Mouse (Mus musculus) mature B cell (primary cell): ENCODE results near the gene Trpc4ap.
"Not testable (repeated sequence)": the region's sequence is repeated elsewhere in the genome, so short reads cannot be mapped to it uniquely, and the experiment has no call there.

ENCODE experiments used
- in situ Hi-C: fragments of 300-500 bp; cut with MboI; formaldehyde crosslinking; loops from 2 replicates; pipeline ENCODE4 v1.14.3; 2019

Trpc4ap gene

DNA sequence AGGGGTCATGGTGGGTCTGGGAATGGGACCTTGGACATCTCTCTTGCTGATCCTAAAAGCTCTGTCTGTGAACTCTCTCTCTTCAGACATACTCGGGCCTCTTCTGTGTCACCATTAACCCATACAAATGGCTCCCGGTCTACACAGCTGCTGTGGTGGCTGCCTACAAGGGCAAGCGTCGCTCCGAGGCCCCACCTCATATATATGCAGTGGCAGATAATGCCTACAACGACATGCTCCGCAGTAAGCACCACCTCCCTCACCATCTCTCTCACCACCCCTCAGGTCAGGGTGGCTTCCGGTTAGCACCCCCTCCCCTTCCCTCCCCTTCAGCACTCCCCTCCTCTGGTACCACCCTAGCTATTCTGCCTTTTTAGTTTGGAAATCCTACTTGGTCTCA lies 78.2 kb downstream of the Trpc4ap start:
- in situ Hi-C loops = loop anchor here (10.0 kb wide), 1 partner anchor 99 kb away; the partner anchor contains the start of genes Acss2 and Ggt7

DNA sequence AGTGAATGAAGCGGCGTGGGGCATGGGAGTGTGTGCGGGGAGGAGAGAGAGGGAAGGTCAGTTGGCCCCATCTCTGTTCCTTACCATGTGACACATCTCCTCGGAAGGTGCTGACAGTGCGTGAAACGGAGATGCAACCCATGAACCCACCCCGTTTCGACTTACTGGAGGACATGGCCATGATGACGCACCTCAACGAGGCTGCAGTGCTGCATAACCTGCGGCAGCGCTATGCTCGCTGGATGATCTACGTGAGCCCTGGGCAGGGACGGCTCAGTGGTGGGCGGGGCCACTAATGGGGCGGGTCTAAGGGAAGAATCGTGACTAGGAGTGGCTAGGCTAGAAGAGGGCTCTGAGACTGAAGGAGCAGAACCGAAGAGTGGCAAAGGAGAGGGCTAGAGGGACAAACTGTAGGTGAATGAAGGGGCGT lies 78.8 kb downstream of the Trpc4ap start:
- in situ Hi-C loops = loop anchor here (10.0 kb wide), 1 partner anchor 99 kb away; the partner anchor contains the start of genes Acss2 and Ggt7

DNA sequence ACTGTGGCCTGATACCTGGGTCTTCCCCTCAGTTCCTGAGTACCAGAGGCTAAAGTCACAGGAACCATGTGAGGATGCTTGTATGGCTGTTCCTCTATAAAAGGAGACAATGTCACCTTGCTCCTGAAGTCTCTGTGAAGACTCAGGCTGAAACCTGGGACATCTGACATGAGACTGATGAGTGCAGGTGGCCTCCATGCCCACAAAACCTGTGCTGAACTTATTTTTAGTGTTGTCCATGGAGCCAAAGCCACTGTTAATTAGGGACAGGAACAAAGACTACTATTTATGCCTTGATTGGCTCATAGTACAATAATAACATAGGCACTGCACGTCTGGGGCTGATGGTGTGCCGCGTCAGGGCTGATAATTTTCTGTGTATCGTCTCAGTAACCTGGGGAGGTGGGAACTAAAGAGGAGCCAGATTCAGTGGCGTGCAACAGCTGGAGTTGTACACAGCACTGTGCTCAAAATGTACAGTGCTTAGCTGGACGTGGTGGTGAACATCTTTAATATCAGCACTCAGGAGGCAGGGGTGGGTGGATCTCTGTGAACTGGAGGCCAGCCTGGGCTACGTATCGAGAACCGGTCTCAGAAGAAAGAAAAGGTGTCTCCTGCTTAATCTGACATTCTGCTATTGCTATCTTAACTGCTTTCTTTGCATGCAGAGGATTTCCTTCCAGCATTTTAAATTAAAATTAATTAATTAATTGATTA lies 80.2 kb downstream of the Trpc4ap start:
- in situ Hi-C loops = loop anchor here (10.0 kb wide), 1 partner anchor 97 kb away; the partner anchor contains the start of genes Acss2 and Ggt7

DNA sequence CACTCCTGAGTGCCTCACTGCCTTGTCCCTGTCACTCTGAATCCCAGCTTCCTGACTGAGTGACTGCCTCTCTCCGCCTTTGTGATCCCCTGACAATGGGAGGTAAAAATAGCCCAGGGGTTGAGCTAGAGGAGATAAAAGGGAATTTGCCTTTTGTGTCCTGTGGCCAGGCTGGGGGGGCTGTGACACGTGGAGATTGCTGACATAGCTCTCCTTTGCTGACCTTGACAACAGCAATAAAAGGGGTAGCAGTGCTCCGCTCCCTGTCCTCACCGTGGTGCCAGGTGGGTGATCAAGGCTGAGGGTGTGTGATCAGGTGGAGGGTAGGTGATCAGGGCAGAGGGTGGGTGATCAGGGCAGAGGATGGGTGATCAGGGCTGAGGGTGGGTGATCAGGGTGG lies 81.2 kb downstream of the Trpc4ap start, which contains the start of gene Myh7b:
TSS of gene Myh7b (plus strand) at position 235 of the 400 bp plus-strand sequence.
- in situ Hi-C loops = loop anchor here (10.0 kb wide), 1 partner anchor 96 kb away; the partner anchor contains the start of genes Acss2 and Ggt7

DNA sequence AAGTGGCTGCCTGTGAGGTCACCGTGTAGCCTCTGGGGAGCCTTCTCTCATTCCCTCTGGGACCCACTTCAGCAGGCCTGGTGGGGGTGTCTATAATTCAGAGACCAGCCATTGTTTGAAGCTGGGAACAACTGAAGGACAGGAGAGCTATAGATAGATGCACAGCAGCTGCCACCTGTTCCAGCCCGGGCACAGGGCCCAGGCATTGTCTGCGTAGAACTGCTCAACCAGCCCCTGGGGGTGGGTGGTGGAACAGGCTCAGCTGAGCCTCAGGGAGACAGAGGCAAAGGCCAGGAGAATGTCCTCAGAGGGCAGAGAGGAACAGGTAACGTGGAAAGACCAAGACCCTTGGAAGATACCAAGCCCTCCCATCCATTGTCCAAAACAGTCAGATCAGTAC lies 85.8 kb downstream of the Trpc4ap start:
- in situ Hi-C loops = no loop called here

DNA sequence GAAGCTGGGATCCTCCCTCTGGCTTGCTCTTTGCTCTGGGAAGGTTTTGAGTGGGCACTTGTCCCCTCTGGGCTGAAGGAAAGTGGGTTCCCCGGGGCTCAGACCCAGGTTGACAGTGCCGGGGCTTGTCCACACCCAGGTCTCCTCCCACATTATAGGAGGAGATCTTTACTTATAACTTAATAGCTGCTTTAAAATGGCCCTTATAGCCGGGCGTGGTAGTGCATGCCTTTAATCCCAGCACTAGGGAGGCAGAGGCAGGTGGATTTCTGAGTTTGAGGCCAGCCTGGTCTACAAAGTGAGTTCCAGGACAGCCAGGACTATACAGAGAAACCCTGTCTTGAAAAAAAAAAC lies 87.0 kb downstream of the Trpc4ap start:
- in situ Hi-C loops = not testable (repeated sequence)

DNA sequence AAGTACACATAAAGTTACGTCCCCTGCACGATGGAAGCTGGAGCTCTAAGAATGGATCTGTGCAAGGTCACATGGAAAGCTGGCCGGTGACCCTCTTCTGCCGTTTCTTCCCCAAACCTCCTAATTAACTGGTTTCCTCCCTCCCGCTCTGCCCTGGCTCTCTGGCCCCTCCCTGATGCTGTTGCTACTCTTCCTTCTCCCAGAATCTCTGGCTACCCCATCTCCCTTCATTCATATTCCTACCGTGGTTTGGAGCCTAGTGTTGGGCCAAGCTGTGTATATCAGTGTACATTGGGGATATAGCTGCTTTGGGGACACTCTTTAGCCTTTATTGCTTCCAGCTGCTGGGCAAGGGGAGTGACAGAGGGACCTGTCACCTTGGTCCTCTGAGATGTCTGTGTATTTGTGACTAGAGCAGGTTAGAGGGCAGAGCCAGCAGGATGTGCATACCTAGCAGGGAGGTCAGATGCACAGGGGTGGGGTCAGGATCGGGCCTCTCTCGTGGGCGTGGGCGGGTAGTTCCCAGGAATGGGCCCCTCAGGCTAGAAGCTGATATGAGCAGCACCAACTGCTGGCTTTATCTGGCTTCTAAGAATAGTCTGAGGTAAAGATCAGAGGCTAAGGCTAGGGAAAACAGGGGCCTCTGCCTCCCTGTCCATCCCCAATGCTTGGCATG lies 87.5 kb downstream of the Trpc4ap start:
- in situ Hi-C loops = no loop called here

DNA sequence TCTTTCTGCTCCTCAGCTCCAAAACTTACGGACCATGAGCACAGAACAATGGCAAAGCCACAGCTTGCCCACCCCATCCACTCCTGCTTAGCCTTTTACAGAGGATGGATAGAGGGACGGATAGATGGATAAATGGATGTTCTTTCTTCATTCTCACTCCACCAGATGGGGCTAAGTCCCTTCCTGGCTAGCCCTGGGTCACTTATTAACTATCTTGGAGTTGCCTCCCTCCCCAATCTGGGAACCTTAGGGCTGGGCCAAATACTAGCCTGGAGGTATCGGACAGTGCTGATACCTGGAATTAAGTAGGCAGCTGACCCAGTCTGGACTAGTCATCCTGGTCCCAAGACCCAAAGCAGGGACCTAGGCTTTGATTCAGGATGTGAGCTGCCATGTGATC lies 88.5 kb downstream of the Trpc4ap start:
- in situ Hi-C loops = no loop called here

DNA sequence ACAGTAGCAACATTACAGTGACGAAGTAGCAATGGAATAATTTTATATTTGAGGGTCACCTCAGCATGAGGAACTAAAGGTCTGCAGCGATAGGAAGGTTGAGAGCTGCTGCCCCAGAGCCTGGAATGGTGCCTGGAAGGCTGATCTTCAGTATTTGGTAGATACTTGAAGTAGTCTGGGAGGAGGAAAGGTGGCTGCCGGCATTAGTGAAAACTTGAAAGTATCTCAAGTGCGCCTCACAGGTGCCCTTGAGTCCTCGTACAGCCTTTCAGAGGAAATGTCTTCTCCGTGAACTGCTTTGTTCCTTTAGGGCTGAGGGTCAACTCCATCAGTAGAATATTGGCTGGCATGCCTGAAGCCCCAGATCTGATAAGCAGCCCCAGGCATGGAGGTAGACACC lies 96.7 kb downstream of the Trpc4ap start:
- in situ Hi-C loops = no loop called here

DNA sequence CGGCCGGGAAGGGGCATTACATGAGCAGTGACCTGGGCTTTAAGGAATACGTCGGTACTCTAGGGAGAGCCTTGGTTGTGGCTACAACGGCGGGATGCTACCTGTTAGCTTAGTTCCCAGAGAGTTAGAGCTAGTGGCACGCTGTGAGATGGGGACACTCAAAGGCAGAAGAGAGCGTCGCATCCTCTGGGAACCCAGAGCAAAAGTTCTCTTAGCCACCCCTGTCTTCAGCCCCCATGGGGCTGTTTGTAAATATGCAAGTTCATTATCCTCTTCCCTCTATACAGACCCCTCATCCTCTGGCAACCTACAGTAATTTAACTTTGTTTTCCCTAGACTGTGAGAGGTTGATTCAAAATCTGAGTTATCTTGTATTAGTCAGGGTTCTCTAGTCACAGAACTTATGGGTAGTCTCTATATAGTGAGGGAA lies 99.3 kb downstream of the Trpc4ap start:
- in situ Hi-C loops = no loop called here

DNA sequence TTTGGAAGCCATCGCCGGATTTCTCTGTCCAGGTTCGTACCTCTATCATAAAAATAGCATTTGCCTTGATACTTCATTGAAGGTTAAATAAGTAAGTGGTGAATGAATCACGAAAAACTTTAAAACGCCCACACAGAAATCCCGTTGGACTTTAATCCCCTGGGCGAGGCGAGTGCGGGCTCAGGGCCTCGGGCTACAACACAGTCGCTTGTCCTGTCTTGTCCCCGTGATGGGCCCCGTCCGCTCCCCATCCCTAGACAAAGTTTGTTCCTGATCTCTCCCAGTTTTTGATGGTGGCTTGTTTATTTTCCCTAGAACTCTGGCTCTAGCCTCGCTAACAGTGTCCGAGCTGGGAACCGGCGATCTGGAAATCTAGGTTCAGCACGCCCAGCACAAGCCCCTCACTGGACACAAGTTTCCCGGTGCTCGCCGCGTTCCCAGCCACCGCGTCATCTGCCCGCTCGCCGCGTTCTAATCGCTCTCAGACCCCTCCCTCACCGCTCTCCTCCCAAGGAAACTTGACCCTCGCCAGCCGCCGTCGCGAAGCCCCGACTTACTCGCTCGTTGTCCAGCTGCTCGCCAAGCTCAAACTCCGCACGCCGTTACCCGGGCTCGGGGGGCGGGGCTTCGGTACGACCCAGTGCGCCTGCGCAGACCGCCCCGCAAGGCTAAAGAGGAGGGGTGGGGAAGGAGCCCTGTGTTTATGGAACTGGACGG lies 99.9 kb downstream of the Trpc4ap start, which contains the start of gene Gss:
TSS of gene Gss (minus strand) at position 674 of the 717 bp plus-strand sequence.
- in situ Hi-C loops = no loop called here

DNA sequence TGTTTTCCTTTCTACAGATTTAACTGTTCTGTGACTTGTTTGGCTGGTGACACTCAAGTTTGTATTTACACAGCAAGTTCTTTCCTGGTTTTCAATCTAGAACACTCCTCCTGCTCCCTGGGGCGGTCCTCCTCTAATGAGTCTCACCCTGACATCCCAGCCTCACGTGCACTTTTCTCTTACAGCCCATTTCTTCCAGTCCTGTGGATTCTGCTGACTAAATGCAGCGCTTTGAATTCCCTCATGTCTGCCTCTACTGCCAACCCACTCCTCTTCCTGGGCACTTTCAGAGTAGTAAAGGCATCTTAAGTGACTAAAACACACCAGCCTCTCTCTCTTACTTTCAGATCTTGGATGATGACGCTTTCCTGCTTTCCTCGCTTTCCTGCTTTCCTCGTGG lies 100.5 kb downstream of the Trpc4ap start:
- in situ Hi-C loops = no loop called here

DNA sequence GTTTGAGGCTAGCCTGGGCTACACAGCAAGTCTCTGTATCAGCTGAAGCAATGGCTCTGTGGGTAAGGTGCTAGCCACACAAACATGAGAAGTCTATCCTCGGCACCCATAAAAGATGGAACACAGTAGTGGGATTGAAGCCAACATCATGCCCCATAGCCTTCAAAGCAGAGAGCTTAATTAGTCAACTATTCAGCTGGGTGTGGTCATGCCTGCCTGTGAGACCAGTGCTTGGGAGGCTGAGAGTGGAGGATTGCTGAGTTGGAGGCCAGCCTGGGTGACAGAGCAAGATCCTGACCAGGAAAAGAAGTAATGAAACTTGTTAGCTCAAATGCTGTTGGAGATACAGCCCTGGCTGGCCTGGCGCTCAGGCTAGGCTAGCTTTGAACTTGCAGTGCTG lies 101.3 kb downstream of the Trpc4ap start:
- in situ Hi-C loops = no loop called here

DNA sequence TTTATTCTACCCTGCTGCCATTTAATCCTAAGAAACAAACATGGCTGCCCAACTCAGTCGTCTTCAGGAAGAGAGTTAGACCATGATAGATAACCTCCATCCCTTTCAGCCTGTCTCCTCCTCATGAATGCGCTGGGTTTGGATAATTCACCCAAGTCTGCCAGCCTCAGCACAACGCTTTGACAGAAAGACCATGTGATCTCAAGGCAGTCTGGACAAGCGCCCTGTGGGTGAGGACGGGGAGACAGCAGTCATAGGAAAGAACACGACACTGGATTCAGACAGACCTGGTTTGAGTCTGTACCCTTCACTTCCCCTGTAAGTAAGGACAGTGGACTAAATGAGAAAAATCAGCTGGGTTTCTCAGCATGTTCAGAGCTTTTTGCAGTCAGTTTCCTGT lies 102.7 kb downstream of the Trpc4ap start:
- in situ Hi-C loops = no loop called here

DNA sequence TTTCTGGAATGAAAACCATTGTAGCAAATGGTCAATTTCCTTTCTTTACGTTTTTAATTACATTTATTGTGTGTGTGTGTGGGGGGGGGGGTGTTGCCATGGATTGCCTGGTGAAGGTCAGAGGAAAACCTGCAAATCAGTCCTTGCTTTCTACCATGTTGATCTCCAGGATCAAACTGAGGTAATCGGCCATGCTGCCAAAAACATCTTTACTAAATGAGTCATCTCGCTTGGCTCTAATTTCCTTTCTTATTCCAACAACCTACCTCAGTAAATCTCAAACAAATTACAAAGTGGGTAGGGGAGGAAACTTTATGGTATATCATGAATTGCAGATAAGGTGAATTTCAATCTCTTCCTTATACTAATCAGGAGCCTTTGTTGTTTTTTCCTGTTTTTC lies 104.0 kb downstream of the Trpc4ap start:
- in situ Hi-C loops = no loop called here

DNA sequence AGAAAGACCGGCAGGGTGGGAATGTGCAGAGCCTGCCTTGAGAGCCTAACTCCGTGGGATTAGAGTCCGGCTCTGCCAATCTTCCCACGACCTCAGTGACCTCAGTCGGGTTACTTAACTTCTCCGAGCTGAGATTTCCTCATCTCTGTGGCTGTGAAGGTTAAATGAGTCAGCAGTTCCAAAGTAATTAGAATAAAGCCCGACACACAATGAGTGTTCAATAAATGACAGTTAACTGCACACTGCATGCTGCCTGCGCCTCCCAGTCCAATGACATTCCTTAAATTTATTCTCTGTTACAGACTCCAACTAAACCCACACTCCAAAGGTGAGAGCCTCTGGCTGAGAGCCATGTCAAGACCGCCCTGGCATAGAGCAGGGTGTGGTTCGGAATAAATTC lies 106.7 kb downstream of the Trpc4ap start:
- in situ Hi-C loops = no loop called here

DNA sequence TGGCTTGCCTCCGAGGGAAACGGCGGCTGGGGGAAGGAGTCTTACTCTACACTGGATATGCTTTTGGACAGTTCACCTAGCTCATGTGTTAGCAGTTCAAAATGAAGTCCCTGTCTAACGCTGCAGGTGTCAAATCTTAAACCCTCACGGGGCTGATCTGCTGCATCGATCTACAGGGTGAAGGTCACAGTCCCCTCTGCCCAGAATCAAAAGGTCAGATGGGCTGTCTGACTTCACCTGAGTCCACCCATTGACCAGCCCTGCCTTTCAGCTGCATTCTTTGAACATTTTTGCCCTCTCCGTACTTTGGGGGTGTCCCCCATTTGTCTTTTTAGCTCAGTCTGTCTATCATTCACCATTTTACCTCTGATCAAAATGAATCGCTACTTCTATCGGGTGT lies 107.1 kb downstream of the Trpc4ap start:
- in situ Hi-C loops = no loop called here
